Mouse (Mus musculus): Measurements from ENCODE around the gene Pum2. TPM values are rescaled to one million over a fixed set of nuclear protein-coding genes. Genes with fewer than 3 reads are reported as not detected.
"Not testable (repeated sequence)": the region's sequence is repeated elsewhere in the genome, so short reads cannot be mapped to it uniquely, and the experiment has no call there.

The Pum2 gene
- polyA plus RNA-seq, 1 experiment from 2014 or later = 26.2 TPM

DNA sequence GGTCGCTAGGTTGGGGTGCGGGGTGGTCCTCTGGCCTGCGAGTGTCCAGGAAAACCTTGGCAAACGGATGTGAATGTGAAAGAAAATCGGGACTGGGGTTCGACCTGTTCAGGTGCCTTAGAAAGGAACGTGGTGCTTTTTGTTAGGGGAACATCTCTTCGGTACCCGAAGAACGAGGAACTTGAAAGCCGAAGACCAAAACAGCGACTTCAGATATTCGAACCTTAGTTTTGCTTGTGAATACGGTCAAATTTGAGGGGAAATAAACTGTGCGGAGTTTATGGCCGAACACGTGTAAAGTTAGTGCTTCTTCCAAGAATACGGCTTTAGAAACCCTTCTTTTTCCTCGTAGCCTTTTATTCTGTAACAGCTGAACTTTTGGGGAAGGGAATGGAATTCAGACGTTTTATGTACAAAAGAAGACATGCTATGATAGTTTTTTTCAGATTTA lies 982 bp downstream of the Pum2 start:
- H3K27me3 ChIP-seq (ENCODE audit: control insufficient read depth, insufficient read depth, low read length) = no peaks in the 10 kb centered on the region
- H3K9ac ChIP-seq (ENCODE audit: low read length) = peak overlapping the region; percentile 100
- peak overlapping the region; percentile 97 for H3K4me3 ChIP-seq (ENCODE audit: low read length)
- H3K4me1 ChIP-seq (ENCODE audit: control insufficient read depth, insufficient read depth, low read length) = peaks cover 29% of the 10 kb centered on the region
- no peak for ATAC-seq (replicated peaks; ENCODE audit: extremely low read depth, insufficient read depth, low FRiP score)
- H3K27ac ChIP-seq (ENCODE audit: low read length) = peak overlapping the region; percentile 99
- H3K4me2 ChIP-seq (ENCODE audit: low read depth, low read length) = peak overlapping the region; percentile 72
- WGBS = under 1% methylated on average over 20 of the region's 20 CpGs
- H3K9me3 ChIP-seq (replicated peaks; ENCODE audit: control insufficient read depth, low read length) = peaks cover 7% of the 10 kb centered on the region; the same call in 1 of the 2 replicates
- no peaks in the 10 kb centered on the region for H3K36me3 ChIP-seq (ENCODE audit: control insufficient read depth, insufficient read depth)

DNA sequence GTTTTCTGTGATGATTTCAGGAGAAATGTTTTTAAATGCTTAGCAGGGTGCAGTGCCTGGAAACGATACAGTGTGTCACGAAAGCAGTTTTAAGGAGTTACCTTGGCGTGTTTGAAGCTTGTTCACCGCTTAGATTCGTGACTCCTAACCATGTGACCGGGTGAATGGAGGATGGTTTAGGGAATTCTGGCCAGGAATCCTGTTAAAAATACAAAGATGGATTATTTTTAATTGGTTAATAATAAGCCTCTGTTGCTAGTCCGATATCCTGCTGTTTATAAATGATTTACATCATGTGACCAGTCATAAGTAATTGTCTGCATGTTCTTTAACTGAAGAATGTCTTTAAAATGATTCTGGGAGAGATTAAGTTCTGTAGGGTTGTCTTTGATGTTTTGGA lies 1.4 kb downstream of the Pum2 start:
- Histone ChIP-seq H3K4me2 (ENCODE audit: low read depth, low read length) (peak overlapping the region; percentile 72), H3K27ac (ENCODE audit: low read length) (peak overlapping the region; percentile 99), H3K9ac (ENCODE audit: low read length) (peak overlapping the region; percentile 100), H3K4me1 (ENCODE audit: control insufficient read depth, insufficient read depth, low read length) (peaks cover 27% of the 10 kb centered on the region), H3K36me3 (ENCODE audit: control insufficient read depth, insufficient read depth) (no peaks in the 10 kb centered on the region), H3K9me3 (replicated peaks; ENCODE audit: control insufficient read depth, low read length) (peaks cover 7% of the 10 kb centered on the region; the same call in 1 of the 2 replicates), H3K4me3 (ENCODE audit: low read length) (peak overlapping the region; percentile 97), H3K27me3 (ENCODE audit: control insufficient read depth, insufficient read depth, low read length) (no peaks in the 10 kb centered on the region)
- no peak for ATAC-seq (replicated peaks; ENCODE audit: extremely low read depth, insufficient read depth, low FRiP score)
- WGBS = under 1% methylated on average over 7 of the region's 7 CpGs

DNA sequence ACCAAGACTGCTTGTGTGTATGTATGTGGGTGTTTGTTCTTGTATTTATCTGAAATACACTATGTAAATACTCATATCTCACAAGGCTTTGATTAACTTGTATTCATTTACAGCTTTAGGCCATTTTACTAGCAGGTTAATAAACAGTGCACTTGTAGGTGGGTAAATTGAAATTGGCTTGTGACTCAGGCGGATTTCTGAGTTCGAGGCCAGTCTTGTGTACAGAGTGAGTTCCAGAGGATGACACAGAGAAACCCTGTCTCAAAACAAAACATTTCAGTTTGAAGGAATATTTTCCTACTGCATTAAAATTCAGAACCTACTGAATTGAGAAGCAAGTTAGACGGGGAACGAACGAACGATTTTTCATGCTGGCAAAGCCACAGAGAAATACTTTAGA lies 2.4 kb downstream of the Pum2 start:
- 63% methylated on average over 6 of the region's 6 CpGs for WGBS
- H3K9me3 ChIP-seq (replicated peaks; ENCODE audit: control insufficient read depth, low read length) = 0 out of 2 replicates have a peak, but pooled peaks cover 2% of the 10 kb centered on the region

DNA sequence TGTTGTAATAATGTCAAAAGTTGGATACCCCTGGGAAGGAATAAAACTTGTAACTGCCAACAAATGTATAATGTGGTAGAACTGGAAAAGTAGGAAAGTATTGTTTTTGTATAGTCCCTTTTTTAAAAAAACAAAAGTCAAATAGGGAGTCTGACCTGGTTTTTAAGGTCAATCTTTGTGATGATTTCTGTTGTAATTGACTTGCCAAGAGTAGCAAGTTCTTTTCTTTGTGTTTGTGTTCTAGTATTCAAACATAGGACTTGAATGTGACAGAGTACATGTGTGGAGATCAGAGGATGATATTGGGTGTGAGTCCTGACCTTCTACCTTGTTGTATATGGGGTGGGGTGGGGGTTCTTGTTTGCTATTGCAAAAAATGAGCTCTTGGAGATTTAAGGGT lies 4.0 kb downstream of the Pum2 start:
- Histone ChIP-seq H3K36me3 (ENCODE audit: control insufficient read depth, insufficient read depth) (no peaks in the 10 kb centered on the region), H3K27me3 (ENCODE audit: control insufficient read depth, insufficient read depth, low read length) (no peaks in the 10 kb centered on the region), H3K4me1 (ENCODE audit: control insufficient read depth, insufficient read depth, low read length) (peaks cover 26% of the 10 kb centered on the region), H3K4me3 (ENCODE audit: low read length) (no peak overlapping the region), H3K4me2 (ENCODE audit: low read depth, low read length) (no peak overlapping the region), H3K27ac (ENCODE audit: low read length) (no peak overlapping the region), H3K9me3 (replicated peaks; ENCODE audit: control insufficient read depth, low read length) (no peaks in the 10 kb centered on the region), H3K9ac (ENCODE audit: low read length) (no peak overlapping the region)
- no peak for ATAC-seq (replicated peaks; ENCODE audit: extremely low read depth, insufficient read depth, low FRiP score)

More for the DNA sequence above, 2.4 kb downstream of the Pum2 start:
- no peak overlapping the region for H3K4me3 ChIP-seq (ENCODE audit: low read length)
- H3K36me3 ChIP-seq (ENCODE audit: control insufficient read depth, insufficient read depth) = no peaks in the 10 kb centered on the region
- H3K27ac ChIP-seq (ENCODE audit: low read length) = no peak overlapping the region
- no peak for ATAC-seq (replicated peaks; ENCODE audit: extremely low read depth, insufficient read depth, low FRiP score)
- H3K4me1 ChIP-seq (ENCODE audit: control insufficient read depth, insufficient read depth, low read length) = peaks cover 25% of the 10 kb centered on the region
- peak overlapping the region; percentile 20; the same call in 1 of the 2 replicates for H3K9ac ChIP-seq (ENCODE audit: low read length)
- H3K27me3 ChIP-seq (ENCODE audit: control insufficient read depth, insufficient read depth, low read length) = no peaks in the 10 kb centered on the region
- H3K4me2 ChIP-seq (ENCODE audit: low read depth, low read length) = peak overlapping the region; percentile 63

DNA sequence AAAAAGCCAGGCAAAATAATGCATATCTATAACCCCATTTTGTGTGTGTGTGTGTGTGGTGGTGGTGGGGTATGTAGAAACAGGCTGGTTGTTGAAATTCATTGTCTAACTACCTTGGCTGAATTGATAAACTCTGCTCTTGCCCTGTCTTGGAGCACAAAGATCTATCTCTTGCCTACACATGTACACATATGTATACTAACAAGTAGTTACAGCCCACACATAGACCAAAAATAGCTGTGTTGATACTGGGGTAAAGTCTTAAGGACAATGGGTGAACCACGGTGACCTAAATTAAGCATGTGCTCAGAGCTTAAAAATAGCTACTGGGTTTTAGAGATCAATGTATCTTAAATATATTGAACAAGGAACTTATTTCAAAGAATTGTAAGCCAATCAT lies 10.3 kb downstream of the Pum2 start:
- Histone ChIP-seq H3K27me3 (ENCODE audit: control insufficient read depth, insufficient read depth, low read length) (no peaks in the 10 kb centered on the region), H3K4me1 (ENCODE audit: control insufficient read depth, insufficient read depth, low read length) (peaks cover 20% of the 10 kb centered on the region), H3K9me3 (replicated peaks; ENCODE audit: control insufficient read depth, low read length) (no peaks in the 10 kb centered on the region), H3K36me3 (ENCODE audit: control insufficient read depth, insufficient read depth) (no peaks in the 10 kb centered on the region), H3K4me3 (ENCODE audit: low read length) (no peak overlapping the region), H3K9ac (ENCODE audit: low read length) (no peak overlapping the region), H3K27ac (ENCODE audit: low read length) (peak overlapping the region; percentile 75), H3K4me2 (ENCODE audit: low read depth, low read length) (peak overlapping the region; percentile 34)
- 0 out of 2 replicates have a peak, but pooled peaks have one; percentile 67 for ATAC-seq (replicated peaks; ENCODE audit: extremely low read depth, insufficient read depth, low FRiP score)
- WGBS = 32% methylated on average over 1 of the region's 1 CpGs

DNA sequence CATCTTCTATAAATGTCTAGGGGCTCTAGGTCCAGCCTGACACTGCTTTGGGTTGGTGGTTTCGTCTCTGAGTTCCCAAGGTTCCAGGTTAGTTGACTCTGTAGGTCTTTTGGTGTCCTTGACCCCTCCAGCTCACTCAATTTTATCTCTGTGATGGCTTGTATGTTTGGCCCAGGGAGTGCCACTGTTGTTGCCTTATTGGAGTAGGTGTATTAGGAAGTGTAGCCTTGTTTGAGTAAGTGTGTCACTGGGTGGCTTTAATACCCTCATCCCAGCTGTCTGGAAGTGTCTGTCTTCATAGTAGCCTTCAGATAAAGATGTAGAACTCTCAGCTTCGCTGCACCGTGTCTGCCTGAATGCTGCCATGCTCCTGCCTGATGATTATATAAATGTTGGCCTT lies 11.1 kb downstream of the Pum2 start:
- no peaks in the 10 kb centered on the region for H3K27me3 ChIP-seq (ENCODE audit: control insufficient read depth, insufficient read depth, low read length)
- peak overlapping the region; percentile 75 for H3K27ac ChIP-seq (ENCODE audit: low read length)
- ATAC-seq (replicated peaks; ENCODE audit: extremely low read depth, insufficient read depth, low FRiP score) = no peak
- WGBS = 74% methylated on average over 3 of the region's 3 CpGs
- no peaks in the 10 kb centered on the region for H3K36me3 ChIP-seq (ENCODE audit: control insufficient read depth, insufficient read depth)
- H3K4me1 ChIP-seq (ENCODE audit: control insufficient read depth, insufficient read depth, low read length) = peaks cover 20% of the 10 kb centered on the region
- H3K9me3 ChIP-seq (replicated peaks; ENCODE audit: control insufficient read depth, low read length) = no peaks in the 10 kb centered on the region
- H3K4me2 ChIP-seq (ENCODE audit: low read depth, low read length) = no peak overlapping the region
- no peak overlapping the region for H3K4me3 ChIP-seq (ENCODE audit: low read length)
- H3K9ac ChIP-seq (ENCODE audit: low read length) = no peak overlapping the region

DNA sequence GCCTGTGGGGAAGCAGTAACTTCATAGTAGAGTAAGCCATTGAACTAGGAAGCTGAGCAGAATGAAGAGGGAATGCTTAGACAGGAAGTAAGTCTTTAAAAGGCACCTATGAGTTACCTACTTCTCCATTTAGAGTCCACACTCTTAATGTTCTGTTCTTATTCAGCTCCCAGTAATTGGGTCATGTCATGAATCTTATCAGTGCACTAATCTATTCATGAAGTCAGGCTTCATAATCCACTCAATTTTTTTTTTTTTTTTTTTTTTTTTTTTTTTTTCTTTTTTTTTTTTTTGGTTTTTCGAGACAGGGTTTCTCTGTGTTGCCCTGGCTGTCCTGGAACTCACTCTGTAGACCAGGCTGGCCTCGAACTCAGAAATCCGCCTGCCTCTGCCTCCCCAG lies 15.9 kb downstream of the Pum2 start:
- H3K9me3 ChIP-seq (replicated peaks; ENCODE audit: control insufficient read depth, low read length); H3K4me2 ChIP-seq (ENCODE audit: low read depth, low read length); H3K36me3 ChIP-seq (ENCODE audit: control insufficient read depth, insufficient read depth); H3K4me1 ChIP-seq (ENCODE audit: control insufficient read depth, insufficient read depth, low read length); H3K27me3 ChIP-seq (ENCODE audit: control insufficient read depth, insufficient read depth, low read length); ATAC-seq (replicated peaks; ENCODE audit: extremely low read depth, insufficient read depth, low FRiP score); H3K9ac ChIP-seq (ENCODE audit: low read length); H3K4me3 ChIP-seq (ENCODE audit: low read length); H3K27ac ChIP-seq (ENCODE audit: low read length): not testable (repeated sequence)
- 92% methylated on average over 3 of the region's 3 CpGs for WGBS

DNA sequence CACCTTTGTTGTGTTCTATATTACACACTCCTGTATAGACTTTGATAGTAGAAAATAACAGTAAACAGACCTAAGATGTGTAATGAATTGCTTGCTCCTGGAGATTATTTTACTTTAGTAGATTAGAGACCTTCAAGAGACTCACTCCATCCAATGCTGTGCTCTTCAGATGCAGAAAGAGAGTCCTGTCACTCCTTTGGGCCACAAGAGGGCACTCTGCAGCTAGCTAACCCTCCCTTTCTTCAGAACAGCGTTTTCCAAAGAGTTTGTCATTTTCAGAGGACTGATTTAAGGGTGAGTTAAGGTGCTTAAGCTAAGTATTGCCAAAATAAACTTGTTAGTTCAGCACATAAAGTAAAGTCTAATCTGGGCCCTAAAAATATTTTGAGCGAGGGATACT lies 25.0 kb downstream of the Pum2 start:
- WGBS = 63% methylated on average over 2 of the region's 2 CpGs
- no peak overlapping the region for H3K9ac ChIP-seq (ENCODE audit: low read length)
- no peaks in the 10 kb centered on the region for H3K27me3 ChIP-seq (ENCODE audit: control insufficient read depth, insufficient read depth, low read length)
- no peak overlapping the region for H3K4me3 ChIP-seq (ENCODE audit: low read length)
- no peak overlapping the region for H3K4me2 ChIP-seq (ENCODE audit: low read depth, low read length)
- H3K36me3 ChIP-seq (ENCODE audit: control insufficient read depth, insufficient read depth) = peaks cover 2% of the 10 kb centered on the region; the same call in 1 of the 2 replicates
- no peaks in the 10 kb centered on the region for H3K4me1 ChIP-seq (ENCODE audit: control insufficient read depth, insufficient read depth, low read length)
- H3K27ac ChIP-seq (ENCODE audit: low read length) = no peak overlapping the region
- no peak for ATAC-seq (replicated peaks; ENCODE audit: extremely low read depth, insufficient read depth, low FRiP score)
- H3K9me3 ChIP-seq (replicated peaks; ENCODE audit: control insufficient read depth, low read length) = no peaks in the 10 kb centered on the region

DNA sequence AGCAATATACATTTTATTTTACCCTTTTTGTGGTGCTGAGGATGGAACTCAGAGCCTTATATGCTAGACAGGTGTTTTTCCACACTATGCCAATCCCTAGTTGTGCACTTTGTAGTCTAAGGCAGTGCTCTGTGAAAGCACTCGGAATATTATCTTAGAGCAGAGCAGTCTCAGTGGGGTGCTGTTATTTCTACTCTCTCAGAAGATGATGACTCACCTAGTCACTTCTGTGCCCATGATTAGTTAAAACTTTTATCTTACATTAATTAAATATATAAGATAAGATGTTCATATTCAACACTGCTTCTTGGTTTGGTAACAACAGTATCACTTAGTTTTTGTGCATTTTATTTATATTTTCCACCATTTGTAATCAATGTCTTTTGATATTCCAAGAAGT lies 30.1 kb downstream of the Pum2 start:
- peaks cover 16% of the 10 kb centered on the region for H3K36me3 ChIP-seq (ENCODE audit: control insufficient read depth, insufficient read depth)
- H3K9ac ChIP-seq (ENCODE audit: low read length) = no peak overlapping the region
- H3K4me1 ChIP-seq (ENCODE audit: control insufficient read depth, insufficient read depth, low read length) = no peaks in the 10 kb centered on the region
- no peak for ATAC-seq (replicated peaks; ENCODE audit: extremely low read depth, insufficient read depth, low FRiP score)
- H3K4me2 ChIP-seq (ENCODE audit: low read depth, low read length) = no peak overlapping the region
- H3K27ac ChIP-seq (ENCODE audit: low read length) = no peak overlapping the region
- WGBS = 42% methylated on average over 1 of the region's 1 CpGs
- H3K9me3 ChIP-seq (replicated peaks; ENCODE audit: control insufficient read depth, low read length) = no peaks in the 10 kb centered on the region
- no peaks in the 10 kb centered on the region for H3K27me3 ChIP-seq (ENCODE audit: control insufficient read depth, insufficient read depth, low read length)
- H3K4me3 ChIP-seq (ENCODE audit: low read length) = no peak overlapping the region
